Mouse (Mus musculus): ENCODE data around the gene Hapln1.

Hapln1 gene

DNA sequence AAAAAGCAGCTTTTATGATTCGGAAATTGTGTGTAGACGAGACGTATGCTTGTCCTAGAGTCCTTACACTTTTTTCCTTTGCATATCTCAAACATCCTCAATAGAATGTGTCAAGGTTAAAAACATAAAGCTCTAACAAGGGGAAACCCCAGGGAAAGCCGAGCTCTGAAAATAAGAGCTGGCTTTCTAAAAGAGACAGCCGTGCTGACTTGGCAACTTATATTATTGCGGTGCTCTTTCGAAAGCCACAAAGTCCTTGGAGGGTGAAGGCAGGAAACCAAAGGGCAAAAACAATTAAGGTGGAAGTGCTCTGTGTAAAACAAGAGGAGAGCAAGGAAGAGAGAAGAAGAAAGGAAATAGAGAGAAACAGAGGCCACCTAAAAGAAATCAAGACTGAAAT is 60.9 kb downstream of the Hapln1 start:
- no peak for DNase-seq (ENCODE audit: low spot score)

DNA sequence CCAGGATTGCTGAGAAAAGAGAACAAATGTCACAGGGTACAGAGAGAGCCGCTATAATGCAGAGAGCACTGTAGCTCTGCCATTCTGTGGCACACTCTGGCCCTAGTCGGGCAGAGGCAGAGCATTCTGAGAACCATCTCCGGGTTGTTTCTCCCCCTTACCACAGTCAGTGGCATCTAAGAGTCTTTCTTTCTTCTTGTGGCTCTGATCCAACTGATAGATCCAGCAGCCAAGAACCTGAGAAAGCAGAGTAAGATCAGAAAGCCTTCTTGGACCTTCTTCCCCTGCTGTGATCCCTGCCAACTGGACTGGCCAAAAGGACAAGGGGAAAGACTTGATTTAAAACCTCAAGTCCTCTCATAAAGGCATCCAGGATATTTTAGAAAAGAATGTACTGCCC is 63.7 kb downstream of the Hapln1 start:
- DNase-seq (ENCODE audit: low spot score) = no peak

DNA sequence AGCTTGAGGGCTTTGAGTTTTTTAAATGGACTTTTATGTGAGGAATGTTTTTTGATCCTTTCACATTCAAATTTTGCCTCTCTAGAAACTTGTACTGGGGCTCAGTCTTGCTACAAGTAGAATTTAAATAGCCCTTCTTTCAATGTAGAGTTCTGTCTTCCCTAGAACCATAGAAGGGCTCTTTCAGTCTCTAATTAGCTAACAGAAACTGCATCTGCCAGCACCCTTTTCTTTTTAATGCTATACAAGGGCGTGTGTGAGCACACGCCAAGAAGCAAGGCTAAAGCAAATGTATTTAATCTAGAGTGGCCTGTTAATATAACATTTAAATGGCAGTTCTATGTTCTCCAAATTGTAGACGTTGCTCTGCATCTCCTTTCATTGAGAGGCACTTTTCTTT is 67.8 kb downstream of the Hapln1 start:
- no peak for DNase-seq (ENCODE audit: low spot score)

DNA sequence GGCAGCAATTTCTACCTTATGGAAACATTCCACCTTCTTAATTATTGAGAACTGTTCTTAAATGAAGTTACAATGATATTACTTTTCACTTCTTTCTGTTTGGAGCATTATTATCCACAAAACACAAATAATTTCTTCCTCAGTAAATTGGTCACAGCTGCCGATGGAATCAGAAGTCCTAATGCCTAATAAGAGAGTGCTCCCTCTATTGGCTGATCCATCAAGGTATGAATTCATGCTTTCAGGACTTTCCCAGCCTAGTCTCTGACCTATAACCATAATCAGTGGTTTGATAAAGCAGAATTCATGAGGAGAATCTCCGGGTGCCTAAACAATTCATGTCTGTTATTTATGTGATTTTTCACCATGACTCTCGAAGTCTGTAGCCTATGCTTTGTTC is 79.5 kb downstream of the Hapln1 start:
- no peak for DNase-seq (ENCODE audit: low spot score)

DNA sequence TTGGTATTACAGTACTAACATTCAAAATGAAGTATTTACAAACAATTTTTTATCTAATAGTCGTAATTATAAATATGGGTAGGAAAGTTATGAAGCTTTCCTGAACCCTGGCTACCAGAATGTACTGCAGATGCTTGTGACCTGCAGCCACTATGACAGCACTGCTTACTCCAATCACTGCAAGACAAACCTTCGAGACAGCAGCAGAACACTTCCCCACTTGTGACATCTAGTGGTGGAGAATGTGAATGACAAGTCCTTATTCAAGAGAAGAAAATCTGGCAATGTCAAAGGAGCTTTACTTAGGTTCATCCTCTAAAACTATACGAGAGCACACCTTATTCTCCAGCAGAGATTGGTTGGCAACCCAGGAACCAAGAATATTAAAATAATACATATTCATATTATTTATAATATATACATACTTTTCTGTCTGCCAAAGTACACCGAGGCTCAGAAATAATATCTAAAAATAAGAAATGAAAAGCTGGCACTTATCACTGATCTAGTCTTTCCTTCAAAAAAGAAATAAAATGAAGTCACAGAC is 94.6 kb downstream of the Hapln1 start:
- DNase-seq (ENCODE audit: low spot score) = no peak

DNA sequence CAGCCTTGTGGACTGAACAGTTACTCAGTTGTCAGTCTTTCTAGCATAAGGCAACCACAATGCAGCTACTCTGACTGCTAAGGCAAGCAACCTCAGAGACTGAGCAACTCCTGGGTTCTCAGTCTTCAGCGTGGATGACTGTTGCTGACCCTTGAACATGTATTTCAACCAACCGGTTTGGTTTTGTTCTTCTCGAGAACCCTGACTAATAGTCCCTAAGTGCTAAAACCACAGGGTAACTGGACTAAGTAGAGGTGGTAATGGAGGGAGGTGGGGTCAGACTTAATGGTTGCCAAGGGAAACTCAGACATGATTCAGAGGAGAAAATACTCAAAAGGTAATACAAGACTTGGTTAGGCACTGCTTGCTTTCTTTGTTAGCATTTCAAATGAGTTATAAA is 97.4 kb downstream of the Hapln1 start:
- DNase-seq (ENCODE audit: low spot score) = no peak

DNA sequence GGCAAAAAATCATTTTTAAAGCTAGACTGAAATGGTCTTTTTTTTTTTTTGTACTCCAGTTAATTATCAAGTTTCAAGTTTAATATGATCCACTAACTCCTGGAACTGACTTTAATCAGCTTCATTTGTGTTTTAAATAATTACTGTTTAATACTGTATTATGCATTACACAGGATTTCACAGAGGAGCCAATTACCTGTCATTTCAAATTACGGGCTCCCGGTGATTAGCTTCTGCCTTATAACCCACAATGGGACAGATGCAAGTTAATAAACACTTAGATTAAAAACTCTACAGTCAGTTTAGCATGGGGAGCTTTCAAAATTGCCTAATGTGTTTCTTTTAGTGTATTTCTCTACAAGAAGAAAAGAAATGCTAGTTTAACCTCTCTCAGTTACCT is 106.0 kb downstream of the Hapln1 start:
- no peak for DNase-seq (ENCODE audit: low spot score)

DNA sequence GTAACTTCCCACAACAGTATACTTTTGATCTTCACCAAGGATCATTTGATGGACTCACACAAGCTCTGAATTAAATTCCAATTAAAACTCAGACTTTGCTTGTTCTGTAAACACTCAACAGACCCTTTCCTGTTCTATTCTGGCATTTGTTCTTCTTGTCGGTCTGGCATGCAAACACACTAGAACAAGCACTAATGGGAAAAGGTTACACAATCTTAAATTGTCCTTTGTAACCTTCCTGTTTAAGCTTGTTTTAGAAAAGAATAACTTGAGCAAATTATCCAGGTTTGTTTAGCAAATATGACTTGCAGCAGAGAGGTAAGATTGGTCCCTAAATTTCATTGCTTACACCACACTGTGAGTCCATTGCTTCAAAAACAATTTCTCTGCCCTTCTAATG is 113.2 kb downstream of the Hapln1 start:
- DNase-seq (ENCODE audit: low spot score) = no peak

DNA sequence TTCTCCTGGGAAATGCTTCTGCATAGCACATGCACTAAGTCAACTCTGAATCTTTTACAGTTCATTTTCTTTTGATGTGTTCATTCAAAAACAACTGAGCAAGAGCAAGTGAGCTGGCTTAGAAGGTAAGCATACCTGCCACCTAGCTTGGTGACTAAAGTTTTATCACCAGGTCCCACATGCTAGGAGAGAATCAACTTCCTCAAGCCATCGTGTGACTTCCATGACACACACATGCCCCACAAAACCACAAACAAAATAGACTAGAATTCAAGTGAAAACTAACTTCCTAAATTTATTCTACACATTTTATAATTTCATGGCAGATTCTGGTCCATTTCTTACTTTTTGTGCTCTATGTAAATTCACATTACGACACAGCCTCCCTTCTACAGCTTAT is 113.7 kb downstream of the Hapln1 start:
- DNase-seq (ENCODE audit: low spot score) = no peak

DNA sequence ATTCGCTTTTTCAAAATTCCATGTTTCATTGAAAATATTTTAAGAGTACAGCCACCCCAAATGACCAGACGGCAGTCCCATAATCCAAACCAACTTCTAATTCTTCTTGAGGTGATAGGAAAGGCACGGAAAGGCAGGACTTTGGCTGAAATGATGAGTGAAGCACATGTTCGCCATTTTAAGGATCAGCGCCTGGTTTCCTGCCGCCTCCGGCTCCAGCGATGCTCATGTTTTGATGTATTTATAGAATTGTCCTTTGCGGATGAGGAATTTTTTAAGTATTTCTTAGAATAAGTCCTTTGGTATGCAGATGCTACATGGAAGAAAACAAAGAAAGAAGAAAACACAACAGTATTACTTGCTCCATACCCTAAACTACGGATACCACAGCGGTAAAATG is 117.5 kb downstream of the Hapln1 start:
- no peak for DNase-seq (ENCODE audit: low spot score)
